Mouse (Mus musculus): ENCODE measurements around the gene Rabl3. TPM values are rescaled to one million over a fixed set of nuclear protein-coding genes. Genes with fewer than 3 reads are reported as not detected.

Gene Rabl3
- total and polyA plus RNA-seq, 2 experiments from 2014 or later = 5.9 to 11.6 TPM

DNA sequence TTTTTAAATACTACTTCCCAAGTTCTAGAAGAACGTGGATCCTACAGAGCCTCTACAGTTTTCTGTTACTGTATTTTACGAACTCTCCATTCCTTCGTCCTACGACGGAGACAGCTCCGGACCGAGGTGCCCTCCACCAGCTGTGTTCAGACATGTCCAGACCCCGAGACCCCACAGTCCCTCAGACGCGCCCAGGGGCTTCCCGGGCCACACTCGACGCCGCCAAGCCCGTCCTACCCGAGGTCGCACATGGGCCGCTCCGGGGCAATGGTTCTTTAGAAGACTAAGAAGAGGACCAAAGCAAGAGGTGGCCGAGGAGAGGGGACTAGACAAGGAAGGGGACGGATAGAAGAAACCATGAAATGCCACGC is 460 bp upstream of the Rabl3 start:
- peak overlapping the region; percentile 84 for H3K9ac ChIP-seq (replicated peaks; ENCODE audit: low read length, poor library complexity, severe bottlenecking)
- ATAC-seq (ENCODE audit: low FRiP score) = peak; percentile 52
- H3K4me2 ChIP-seq (ENCODE audit: low read depth, low read length, poor library complexity, severe bottlenecking) = peak overlapping the region; percentile 78
- DNase-seq (ENCODE audit: low spot score) = no peak
- H3K27ac ChIP-seq (ENCODE audit: low read depth, low read length) = peak overlapping the region; percentile 77
- peaks cover 3% of the 10 kb centered on the region; the same call in 1 of the 2 replicates for H3K36me3 ChIP-seq (ENCODE audit: insufficient read depth, low read length)
- H3K27me3 ChIP-seq (ENCODE audit: insufficient read depth, low read length) = no peaks in the 10 kb centered on the region
- TF ChIP-seq CTCF (IDR thresholded peaks at IDR 0.05) = no peak
- under 1% methylated on average over 22 of the region's 22 CpGs for WGBS
- peak overlapping the region; percentile 58 for H3K4me3 ChIP-seq (ENCODE audit: low read depth, low read length)
- H3K9me3 ChIP-seq (ENCODE audit: low read length) = no peaks in the 10 kb centered on the region
- peaks cover 9% of the 10 kb centered on the region; the same call in 1 of the 2 replicates for H3K4me1 ChIP-seq (ENCODE audit: insufficient read depth, low read length)

DNA sequence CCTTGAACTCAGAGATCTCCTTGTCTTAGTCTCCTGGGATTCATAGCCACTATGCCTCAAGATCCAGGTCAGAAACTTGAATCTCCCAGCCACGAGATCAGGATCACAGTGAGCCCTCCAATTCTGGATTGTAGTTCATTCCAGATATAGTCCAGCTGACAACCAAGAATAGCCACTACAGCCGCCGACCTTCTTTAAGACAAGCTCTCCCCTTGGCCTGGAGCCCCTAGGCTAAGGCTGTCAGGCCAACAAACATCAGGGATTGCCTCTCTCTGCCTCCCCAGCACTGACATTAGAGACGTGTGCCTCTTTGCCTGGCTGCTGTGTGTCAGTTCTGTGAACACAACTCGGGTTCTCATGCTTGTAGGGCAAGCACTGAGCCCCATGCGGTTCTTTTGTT is 1.1 kb downstream of the Rabl3 start:
- Histone ChIP-seq H3K27ac (ENCODE audit: low read depth, low read length) (no peak overlapping the region), H3K36me3 (ENCODE audit: insufficient read depth, low read length) (peaks cover 3% of the 10 kb centered on the region; the same call in 1 of the 2 replicates), H3K4me1 (ENCODE audit: insufficient read depth, low read length) (peaks cover 9% of the 10 kb centered on the region; the same call in 1 of the 2 replicates), H3K9ac (replicated peaks; ENCODE audit: low read length, poor library complexity, severe bottlenecking) (no peak overlapping the region), H3K9me3 (ENCODE audit: low read length) (no peaks in the 10 kb centered on the region), H3K27me3 (ENCODE audit: insufficient read depth, low read length) (no peaks in the 10 kb centered on the region), H3K4me2 (ENCODE audit: low read depth, low read length, poor library complexity, severe bottlenecking) (no peak overlapping the region), H3K4me3 (ENCODE audit: low read depth, low read length) (no peak overlapping the region)
- DNase-seq (ENCODE audit: low spot score) (no peak), ATAC-seq (ENCODE audit: low FRiP score) (no peak)
- WGBS = 88% methylated on average over 6 of the region's 6 CpGs
- no peak for TF ChIP-seq CTCF (IDR thresholded peaks at IDR 0.05)

- Histone ChIP-seq H3K9ac (replicated peaks; ENCODE audit: low read length, poor library complexity, severe bottlenecking) (no peak overlapping the region), H3K4me3 (ENCODE audit: low read depth, low read length) (no peak overlapping the region), H3K27me3 (ENCODE audit: insufficient read depth, low read length) (no peaks in the 10 kb centered on the region), H3K9me3 (ENCODE audit: low read length) (no peaks in the 10 kb centered on the region), H3K36me3 (ENCODE audit: insufficient read depth, low read length) (peaks cover 3% of the 10 kb centered on the region; the same call in 1 of the 2 replicates), H3K27ac (ENCODE audit: low read depth, low read length) (no peak overlapping the region), H3K4me2 (ENCODE audit: low read depth, low read length, poor library complexity, severe bottlenecking) (no peak overlapping the region), H3K4me1 (ENCODE audit: insufficient read depth, low read length) (no peaks in the 10 kb centered on the region)
- DNase-seq (ENCODE audit: low spot score) (no peak), ATAC-seq (ENCODE audit: low FRiP score) (no peak)
- TF ChIP-seq CTCF (IDR thresholded peaks at IDR 0.05) = no peak
- WGBS = 74% methylated on average over 5 of the region's 5 CpGs
Measured at GRCm38 (mm10) chr16:37546312-37546711, 6.6 kb downstream of the Rabl3 start.

DNA sequence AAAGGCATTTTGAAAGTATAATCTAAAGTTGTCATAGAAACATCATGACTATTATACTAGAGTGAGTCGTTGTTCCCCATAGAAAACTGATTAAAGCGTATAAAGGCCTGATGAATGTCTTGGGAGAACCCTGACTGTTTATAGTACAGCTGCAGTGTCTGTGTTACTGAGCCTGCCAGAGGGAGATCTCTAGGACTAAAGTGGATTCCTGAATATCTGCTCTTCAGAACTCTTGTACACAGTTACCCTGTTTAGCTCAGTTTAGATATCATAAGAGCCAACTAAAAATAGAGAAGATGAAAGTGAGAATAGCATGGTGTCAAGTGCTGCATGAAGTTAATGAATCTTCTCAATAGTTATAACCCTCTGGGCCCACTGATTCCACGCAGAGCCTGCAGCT is 10.6 kb downstream of the Rabl3 start:
- ATAC-seq (ENCODE audit: low FRiP score) (no peak), DNase-seq (ENCODE audit: low spot score) (no peak)
- Histone ChIP-seq H3K9me3 (ENCODE audit: low read length) (no peaks in the 10 kb centered on the region), H3K4me1 (ENCODE audit: insufficient read depth, low read length) (no peaks in the 10 kb centered on the region), H3K4me3 (ENCODE audit: low read depth, low read length) (no peak overlapping the region), H3K27ac (ENCODE audit: low read depth, low read length) (no peak overlapping the region), H3K27me3 (ENCODE audit: insufficient read depth, low read length) (no peaks in the 10 kb centered on the region), H3K36me3 (ENCODE audit: insufficient read depth, low read length) (no peaks in the 10 kb centered on the region), H3K9ac (replicated peaks; ENCODE audit: low read length, poor library complexity, severe bottlenecking) (no peak overlapping the region), H3K4me2 (ENCODE audit: low read depth, low read length, poor library complexity, severe bottlenecking) (no peak overlapping the region)
- WGBS = 35% methylated on average over 3 of the region's 3 CpGs
- no peak for TF ChIP-seq CTCF (IDR thresholded peaks at IDR 0.05)

GRCm38 (mm10) chr16:37550981-37551380 is 11.3 kb downstream of the Rabl3 start:
- H3K27me3 ChIP-seq (ENCODE audit: insufficient read depth, low read length) = no peaks in the 10 kb centered on the region
- H3K4me1 ChIP-seq (ENCODE audit: insufficient read depth, low read length) = no peaks in the 10 kb centered on the region
- WGBS = 86% methylated on average over 2 of the region's 2 CpGs

GRCm38 (mm10) chr16:37552824-37553223 is 13.1 kb downstream of the Rabl3 start:
- DNase-seq (ENCODE audit: low spot score) (no peak), ATAC-seq (ENCODE audit: low FRiP score) (no peak)
- Histone ChIP-seq H3K27me3 (ENCODE audit: insufficient read depth, low read length) (no peaks in the 10 kb centered on the region), H3K4me2 (ENCODE audit: low read depth, low read length, poor library complexity, severe bottlenecking) (no peak overlapping the region), H3K4me1 (ENCODE audit: insufficient read depth, low read length) (no peaks in the 10 kb centered on the region), H3K9ac (replicated peaks; ENCODE audit: low read length, poor library complexity, severe bottlenecking) (no peak overlapping the region), H3K9me3 (ENCODE audit: low read length) (no peaks in the 10 kb centered on the region), H3K4me3 (ENCODE audit: low read depth, low read length) (no peak overlapping the region), H3K27ac (ENCODE audit: low read depth, low read length) (no peak overlapping the region), H3K36me3 (ENCODE audit: insufficient read depth, low read length) (no peaks in the 10 kb centered on the region)
- over 99% methylated on average over 3 of the region's 3 CpGs for WGBS
- TF ChIP-seq CTCF (IDR thresholded peaks at IDR 0.05) = no peak

More at GRCm38 (mm10) chr16:37550981-37551380, 11.3 kb downstream of the Rabl3 start:
- H3K36me3 ChIP-seq (ENCODE audit: insufficient read depth, low read length) = no peaks in the 10 kb centered on the region
- no peak overlapping the region for H3K4me3 ChIP-seq (ENCODE audit: low read depth, low read length)
- no peak overlapping the region for H3K4me2 ChIP-seq (ENCODE audit: low read depth, low read length, poor library complexity, severe bottlenecking)
- H3K9ac ChIP-seq (replicated peaks; ENCODE audit: low read length, poor library complexity, severe bottlenecking) = no peak overlapping the region
- no peak overlapping the region for H3K27ac ChIP-seq (ENCODE audit: low read depth, low read length)
- ATAC-seq (ENCODE audit: low FRiP score) = no peak
- TF ChIP-seq CTCF (IDR thresholded peaks at IDR 0.05) = no peak
- H3K9me3 ChIP-seq (ENCODE audit: low read length) = no peaks in the 10 kb centered on the region
- DNase-seq (ENCODE audit: low spot score) = no peak
